Mouse (Mus musculus) CD4-positive, CD25-positive, alpha-beta regulatory T cell, adult 2 months (primary cell): Measurements from ENCODE around the gene Gm27027.

ENCODE experiments used
- DNase-seq: peaks from one replicate; pipeline ENCODE4 v3.0.0-alpha.2; 2012; ENCODE audit warnings: low read depth, low spot score

Gene Gm27027

GRCm38 (mm10) chr2:93976436-93977252 is 19.5 kb downstream of the Gm27027 start:
- peak; percentile 78 for DNase-seq

DNA sequence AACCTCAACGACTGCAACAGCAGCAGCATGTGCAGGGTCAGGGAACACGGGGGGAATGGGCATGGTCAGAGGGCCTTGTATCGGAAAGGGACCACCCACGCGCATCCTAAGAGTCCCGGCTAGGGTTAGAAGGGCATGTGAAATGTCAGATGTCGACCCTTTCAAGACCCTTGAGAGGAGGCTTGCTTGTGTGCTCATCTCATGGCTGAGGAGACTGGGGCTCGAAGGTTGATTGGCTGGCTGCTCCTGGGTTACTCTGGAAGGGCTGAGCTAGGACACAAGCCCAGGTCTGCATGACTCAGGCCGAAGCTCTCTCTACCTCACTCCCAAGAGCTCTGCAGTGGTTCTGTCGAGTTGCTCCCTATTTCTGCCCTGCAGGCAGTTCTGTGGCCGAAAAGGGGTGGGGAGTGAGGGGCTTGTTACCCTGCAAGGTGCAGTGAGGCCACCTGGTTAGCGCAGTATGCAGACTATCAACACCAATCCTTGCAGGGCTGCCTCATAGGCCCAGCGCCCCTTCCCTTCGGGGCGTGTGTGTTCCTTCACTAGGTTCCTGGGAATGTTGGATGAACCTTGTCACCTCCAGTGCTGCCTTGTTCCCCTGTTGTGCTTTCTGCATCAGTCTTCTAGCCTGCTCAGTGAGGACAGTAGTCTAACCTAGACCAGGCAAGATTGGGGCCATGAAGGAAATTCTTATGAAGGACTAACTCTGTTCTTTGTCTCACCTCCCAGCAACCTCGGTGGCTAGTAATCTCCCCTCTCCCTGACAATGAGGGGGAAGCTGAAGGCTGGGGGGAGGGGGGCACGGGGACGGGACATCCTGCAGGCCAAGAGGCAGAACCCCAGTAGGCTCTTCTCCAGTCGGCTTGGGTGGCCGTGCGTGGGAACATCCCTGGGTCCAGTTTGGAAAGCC is 20.4 kb downstream of the Gm27027 start:
- peak; percentile 5 for DNase-seq

DNA sequence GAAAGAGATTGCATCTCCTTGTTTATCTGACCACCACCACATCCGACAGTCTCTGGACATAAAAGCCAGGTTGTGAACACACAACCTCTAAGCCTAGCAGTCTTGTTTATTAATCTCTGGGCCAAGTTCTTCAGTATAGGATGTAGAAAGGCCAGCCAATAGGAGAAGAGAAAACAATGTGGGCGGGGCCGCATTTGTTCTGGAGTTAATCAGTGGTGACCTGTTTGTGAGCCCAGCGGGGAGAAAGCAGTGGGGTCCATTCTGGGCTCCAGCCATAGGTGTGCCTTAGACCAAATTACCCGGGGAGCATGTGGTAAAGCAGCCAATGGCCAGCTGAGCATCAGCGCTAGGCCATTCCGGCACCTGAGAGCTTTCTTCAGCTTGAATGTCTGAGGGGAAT is 21.1 kb downstream of the Gm27027 start:
- no peak for DNase-seq

GRCm38 (mm10) chr2:93971647-93972046 is 24.5 kb downstream of the Gm27027 start:
- no peak for DNase-seq

DNA sequence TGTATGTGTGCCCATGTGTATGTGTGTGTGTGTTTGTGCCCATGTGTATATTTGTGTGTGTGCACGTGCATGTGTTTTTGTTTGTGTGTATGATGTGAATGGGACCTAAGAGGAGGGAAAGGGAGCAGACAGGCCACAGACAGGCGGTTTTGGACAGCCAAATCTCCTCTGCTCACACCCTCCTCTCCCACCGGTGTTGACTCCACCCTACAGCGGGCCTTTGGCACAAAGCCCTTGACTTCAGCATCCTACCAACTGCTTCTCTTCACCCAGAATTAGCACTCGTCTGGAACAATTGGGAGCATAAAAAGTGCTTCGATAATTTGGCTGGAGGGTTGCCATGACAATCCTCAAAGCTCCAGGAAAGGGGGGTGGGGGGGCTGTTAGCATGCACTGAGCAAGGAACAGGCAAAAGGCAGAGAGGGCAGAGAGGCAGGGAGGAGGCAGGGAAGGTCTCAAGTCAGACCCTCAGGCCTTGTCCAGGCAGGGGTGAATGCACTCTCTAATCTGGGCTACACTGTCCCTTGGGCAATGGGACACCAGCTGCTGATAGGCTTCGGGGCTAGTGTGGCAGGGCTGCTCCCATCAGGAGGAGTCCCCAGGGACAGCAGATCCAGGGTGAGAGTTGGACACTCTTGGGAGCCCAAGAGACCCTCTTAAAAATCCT is 31.5 kb downstream of the Gm27027 start:
- DNase-seq, result no peak

DNA sequence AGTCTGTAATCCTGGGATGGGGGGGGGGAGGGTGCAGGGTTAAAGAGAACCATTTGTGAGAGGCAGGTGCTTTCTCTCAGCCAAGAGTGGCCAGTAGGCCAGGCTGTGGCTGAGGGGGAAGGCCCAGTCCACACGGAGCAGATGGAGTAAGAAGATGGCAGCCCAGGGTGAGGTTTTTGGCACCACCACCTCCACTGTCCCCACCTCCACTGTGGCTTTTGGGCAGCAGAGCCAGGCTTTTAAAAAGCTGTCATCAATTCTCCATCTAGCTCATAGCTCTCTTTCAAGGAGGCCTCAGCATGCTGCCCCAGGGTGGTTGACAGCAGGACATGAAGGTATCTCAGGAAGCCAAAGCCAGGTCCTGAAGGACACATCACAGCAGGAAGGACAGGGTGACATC is 32.4 kb downstream of the Gm27027 start:
- DNase-seq, result no peak

- no peak for DNase-seq
Measured at GRCm38 (mm10) chr2:93961716-93962115, 34.4 kb downstream of the Gm27027 start.

DNA sequence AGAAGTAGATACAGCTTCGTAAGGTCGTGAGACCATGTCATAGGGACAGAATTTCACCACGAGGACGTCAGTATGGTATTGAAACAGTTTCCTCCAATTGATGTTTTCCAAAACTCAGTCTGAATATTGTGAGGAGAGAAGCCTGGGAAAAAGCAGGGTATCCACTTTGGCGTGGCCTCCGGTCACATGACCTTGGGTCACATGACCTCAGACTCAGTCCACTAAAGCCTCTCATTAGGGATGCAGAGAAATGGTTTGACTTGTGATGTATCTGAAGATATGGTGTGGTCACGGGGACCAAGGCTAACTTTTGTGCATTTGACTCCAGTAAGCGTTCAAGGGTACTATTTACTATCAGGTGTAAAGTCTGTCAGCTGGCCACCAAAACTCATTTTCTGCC is 36.8 kb downstream of the Gm27027 start:
- no peak for DNase-seq

- DNase-seq, result no peak
Measured at GRCm38 (mm10) chr2:93958216-93958615, 37.9 kb downstream of the Gm27027 start.

DNA sequence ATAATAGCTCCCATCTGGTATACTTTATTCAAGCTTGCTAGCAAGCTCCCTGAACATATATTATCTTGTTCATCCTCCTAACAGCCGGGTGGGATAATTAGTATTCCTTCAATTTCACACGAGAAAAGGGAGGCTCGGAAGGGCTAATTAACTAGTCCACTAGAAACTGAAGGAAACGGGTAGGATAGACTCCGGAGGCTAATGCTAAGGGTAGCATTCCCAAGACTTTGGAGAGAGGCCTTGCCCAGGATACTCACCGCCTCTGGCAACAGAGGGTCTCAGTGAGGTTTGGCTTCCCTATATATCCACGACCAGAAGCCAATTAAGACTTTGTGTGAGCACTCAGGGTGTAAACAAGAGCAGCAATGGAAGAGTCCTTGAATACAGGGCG is 38.4 kb downstream of the Gm27027 start:
- no peak for DNase-seq

DNA sequence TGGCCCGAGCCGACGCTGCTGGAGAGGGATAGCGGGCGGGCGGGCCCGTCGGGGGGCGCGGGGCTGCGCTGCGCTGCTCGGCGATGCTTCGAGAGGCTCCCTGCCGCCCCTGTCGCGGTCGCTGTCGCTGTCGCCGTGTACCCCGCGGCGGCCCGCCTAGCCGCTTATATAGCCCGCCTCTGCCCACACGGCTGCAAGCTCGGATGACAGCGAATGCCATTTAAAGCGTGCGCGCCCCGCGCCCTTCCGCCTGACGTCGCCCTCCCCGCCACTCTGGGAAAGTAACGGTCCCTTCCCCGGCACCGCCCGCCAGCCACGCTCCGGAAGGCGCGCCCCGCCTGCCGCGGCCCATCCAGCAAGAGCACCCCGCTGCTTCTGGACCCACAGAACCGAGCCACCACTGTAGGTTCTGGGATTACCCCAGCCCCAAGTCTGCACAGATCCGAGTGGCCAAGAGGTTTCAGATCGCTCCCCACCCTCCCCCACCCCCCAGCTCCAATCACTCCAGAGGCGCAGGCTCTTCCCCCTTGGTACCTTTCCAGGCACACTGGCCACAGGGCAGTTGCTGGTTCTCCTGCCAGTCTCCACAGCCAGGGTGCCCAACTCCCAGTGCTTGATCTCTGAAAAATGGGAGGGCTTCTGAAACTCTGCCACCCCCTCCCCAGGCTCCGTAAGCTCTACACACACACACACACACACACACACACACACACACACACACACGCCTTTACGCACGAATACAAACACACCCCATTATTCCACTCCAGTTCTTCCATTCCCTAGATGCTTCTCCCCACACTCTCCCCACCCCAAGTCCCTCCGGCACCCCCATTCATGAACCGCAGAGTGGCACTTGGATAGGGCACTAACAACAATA is 39.0 kb downstream of the Gm27027 start, which contains the start of gene Gm13889:
Gene Gm13889, minus strand, starts transcription at position 294 of the 877 bp plus-strand sequence.
- DNase-seq, result peak; percentile 34

- DNase-seq, result peak; percentile 22
Measured at GRCm38 (mm10) chr2:93956331-93956801, 39.8 kb downstream of the Gm27027 start.

GRCm38 (mm10) chr2:93955886-93956285 is 40.3 kb downstream of the Gm27027 start:
- DNase-seq, result no peak

DNA sequence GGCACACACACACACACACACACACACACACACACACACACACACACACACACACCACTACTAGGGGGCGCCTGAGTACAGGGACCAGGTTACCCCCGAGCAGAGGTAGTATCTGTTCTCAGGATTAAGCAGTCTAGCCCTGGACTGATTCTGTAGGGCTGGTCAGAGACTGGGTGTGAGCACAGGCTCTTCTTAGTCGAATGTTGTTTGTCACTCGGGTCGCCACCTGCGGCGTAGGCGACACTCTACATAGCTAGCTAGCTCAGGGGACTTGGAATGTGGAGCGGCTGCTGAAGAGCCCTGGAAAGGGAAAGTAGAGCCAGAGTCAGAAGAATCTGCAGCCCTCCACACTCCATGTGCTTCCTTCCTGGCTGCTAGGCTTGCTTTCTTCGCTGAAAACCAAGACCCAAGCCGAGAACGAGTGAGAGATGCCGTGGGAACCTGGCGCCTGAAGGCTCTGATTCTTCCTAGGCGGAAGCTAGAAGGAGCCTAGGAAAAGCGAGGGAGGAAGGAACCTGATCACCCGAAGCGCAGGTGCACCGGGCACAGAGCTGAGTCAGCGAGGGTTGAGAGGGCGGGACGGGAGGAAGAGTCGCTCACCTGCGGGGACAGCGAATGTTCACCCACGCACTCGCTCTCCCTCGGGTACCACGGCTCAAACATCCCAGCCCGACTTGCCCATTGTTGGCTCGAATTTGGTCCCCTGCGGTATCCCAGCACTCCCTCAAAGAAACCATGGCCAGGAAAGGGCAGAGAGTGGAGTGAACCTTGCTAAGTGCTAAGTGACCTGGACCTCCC is 41.2 kb downstream of the Gm27027 start:
- peak; percentile 13 for DNase-seq

GRCm38 (mm10) chr2:93953726-93954125 is 42.4 kb downstream of the Gm27027 start:
- no peak for DNase-seq

- DNase-seq, result no peak
Measured at GRCm38 (mm10) chr2:93946976-93947375, 49.2 kb downstream of the Gm27027 start.

- DNase-seq, result no peak
Measured at GRCm38 (mm10) chr2:93944855-93945254, 51.3 kb downstream of the Gm27027 start.

GRCm38 (mm10) chr2:93944099-93944498 is 52.1 kb downstream of the Gm27027 start:
- peak; percentile 14 for DNase-seq

DNA sequence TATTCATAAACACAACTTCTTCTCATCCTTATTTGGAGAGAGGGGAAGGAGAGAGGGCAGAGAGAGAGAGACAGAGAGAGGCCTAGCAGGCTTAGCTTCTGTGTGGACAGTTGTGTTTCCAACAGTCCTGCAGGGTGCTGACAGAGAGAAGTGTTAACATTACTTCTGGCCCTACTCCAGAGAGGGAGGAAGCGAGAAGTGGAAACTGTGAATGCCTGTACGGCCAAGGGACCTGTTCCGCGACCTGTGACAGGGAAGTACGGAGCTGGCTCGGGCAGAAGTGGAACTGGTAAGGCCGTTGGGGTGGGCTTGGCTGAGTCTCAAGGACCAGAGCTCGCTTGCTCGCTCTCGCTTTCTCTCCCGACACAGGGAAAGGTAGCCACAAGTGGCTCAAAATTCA is 54.5 kb downstream of the Gm27027 start:
- DNase-seq, result no peak

GRCm38 (mm10) chr2:93938534-93938933 is 57.6 kb downstream of the Gm27027 start:
- DNase-seq, result no peak
